Mouse (Mus musculus) ES-E14 (cell line): ENCODE measurements around the gene 4930470P17Rik.

ENCODE experiments used
- MAFK ChIP-seq: IDR thresholded peaks from 2 replicates; pipeline ENCODE4 v1.6.1; 2014; ENCODE audit warnings: mild to moderate bottlenecking, low read depth, low read length, inconsistent platforms; ENCODE audit not compliant: insufficient read depth
- ZC3H11A ChIP-seq: IDR thresholded peaks from 2 replicates; pipeline ENCODE4 v1.6.1; 2012; ENCODE audit warnings: low read depth, mild to moderate bottlenecking, inconsistent platforms, low read length, borderline replicate concordance

GRCm38 (mm10) chr2:170539211-170539610 is 62.6 kb downstream of the 4930470P17Rik start:
- TF ChIP-seq ZC3H11A (no peak), MAFK (no peak)
